Mouse (Mus musculus) stomach, postnatal 0 days (tissue): Measurements from ENCODE around the gene Jsrp1.
"Not testable (repeated sequence)": the region's sequence is repeated elsewhere in the genome, so short reads cannot be mapped to it uniquely, and the experiment has no call there.

Experiments used
- CTCF ChIP-seq: IDR thresholded peaks from 2 replicates; pipeline ENCODE4 v1.5.1; 2016; ENCODE audit warnings: antibody characterized with exemption, low read depth, mild to moderate bottlenecking, moderate library complexity
- EP300 ChIP-seq: optimal IDR thresholded peaks from 2 replicates; pipeline ENCODE3; 2016; ENCODE audit warnings: antibody characterized with exemption

- peak; percentile 60 for TF ChIP-seq CTCF
- TF ChIP-seq EP300, result not testable (repeated sequence)
These were observed 4.7 kb upstream of the Jsrp1 start for GRCm38 (mm10) chr10:80817955-80818354.
